Comparison of ENCODE assay signal across 9 mouse cellular contexts in the genomic region with DNA sequence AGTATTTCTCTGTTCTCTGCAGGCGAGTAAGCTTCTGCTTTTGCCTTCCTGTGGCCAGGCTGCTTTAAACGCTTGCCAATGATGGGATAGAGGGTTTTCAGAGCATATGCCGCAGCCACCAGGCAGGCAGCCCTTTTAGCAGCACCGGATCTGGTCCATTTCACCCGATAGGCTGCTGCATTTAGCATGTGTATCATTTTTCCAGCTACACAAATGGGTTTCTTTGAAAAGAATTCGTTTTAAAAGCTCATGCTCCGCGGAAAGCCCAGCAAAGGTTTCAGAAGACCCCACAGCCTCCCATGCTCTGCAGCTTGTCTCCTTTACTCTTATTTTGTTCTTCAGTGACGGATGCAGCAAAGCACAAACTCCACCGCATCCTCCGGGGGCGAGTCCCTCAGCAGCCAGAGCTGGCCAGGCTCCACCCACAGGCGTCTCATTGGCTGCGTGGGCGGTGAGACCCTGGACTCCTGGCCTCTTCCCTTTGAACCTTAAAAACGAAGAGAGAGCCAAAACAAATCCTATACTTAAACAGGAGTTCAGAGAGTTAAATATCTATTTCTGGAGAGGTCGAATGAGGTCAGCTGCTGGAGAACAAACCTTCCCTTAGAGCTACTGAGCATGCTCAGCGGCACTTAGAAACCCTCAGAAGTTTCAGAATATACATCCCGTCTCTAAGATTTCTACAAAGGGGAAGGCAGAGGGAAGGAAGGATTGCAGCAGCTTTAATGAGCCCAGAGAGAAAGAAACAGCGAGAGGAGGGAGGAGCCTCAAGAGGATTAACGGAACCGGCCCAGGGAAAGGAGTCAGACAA. TPM values are rescaled to one million over a fixed set of nuclear protein-coding genes. Genes with fewer than 3 reads are reported as not detected.
DNase-seq lines count a peak whose midpoint lies in the region; ATAC-seq and TF ChIP-seq lines count a peak whose summit lies in the region.
"Had no signal": no experiment of that assay in that cellular context is flagged by ENCODE, and none has a peak within 500 bp of the region (broad histone marks: within the 10 kb centered on the region; RNA-seq: fewer than 3 reads in every experiment).

A gene (minus strand): TSS at position 388 of the 811 bp plus-strand sequence.

- H3K27me3 ChIP-seq in embryonic facial prominence, embryonic 14.5 days (replicated peaks; ENCODE audit: control insufficient read depth, insufficient read depth, low read length) = no peaks in the 10 kb centered on the region
- no peaks in the 10 kb centered on the region for H3K27me3 ChIP-seq in limb, embryonic 10.5 days (ENCODE audit: low read depth, poor library complexity, severe bottlenecking)
- no peaks in the 10 kb centered on the region for H3K27me3 ChIP-seq in midbrain, embryonic 11.5 days (ENCODE audit: control insufficient read depth, insufficient read depth, low read length)

- no peaks in the 10 kb centered on the region for H3K36me3 ChIP-seq in embryonic facial prominence, embryonic 14.5 days (ENCODE audit: control insufficient read depth, insufficient read depth, low read length)
- no peaks in the 10 kb centered on the region for H3K36me3 ChIP-seq in limb, embryonic 10.5 days
- H3K36me3 ChIP-seq in midbrain, embryonic 11.5 days (ENCODE audit: control insufficient read depth, insufficient read depth, low read length) = no peaks in the 10 kb centered on the region

- H3K9ac ChIP-seq in embryonic facial prominence, embryonic 14.5 days (ENCODE audit: low read depth, low read length) = peak within 1 kb of the TSS; percentile 55
- peak within 1 kb of the TSS; percentile 74 for H3K9ac ChIP-seq in midbrain, embryonic 11.5 days (ENCODE audit: low read length)

- 0 out of 2 replicates have a peak, but pooled peaks have one; percentile 6 for TF ChIP-seq CTCF in bone marrow macrophage, adult 2 months (IDR thresholded peaks at IDR 0.05; ENCODE audit: low read depth, low read length)

- TF ChIP-seq POLR2A in bone marrow macrophage, adult 2 months (IDR thresholded peaks at IDR 0.05; ENCODE audit: borderline replicate concordance, low read depth, low read length) = no peak

- peak within 1 kb of the TSS; percentile 85 for H3K4me3 ChIP-seq in bone marrow macrophage, adult 2 months (ENCODE audit: insufficient read depth, low read length)
- H3K4me3 ChIP-seq in embryonic facial prominence, embryonic 14.5 days (ENCODE audit: low read depth, low read length) = peak within 1 kb of the TSS; percentile 45
- H3K4me3 ChIP-seq in limb, embryonic 10.5 days = peak within 1 kb of the TSS; percentile 60
- peak within 1 kb of the TSS; percentile 60 for H3K4me3 ChIP-seq in midbrain, embryonic 11.5 days (ENCODE audit: low read depth, low read length)

- H3K27ac ChIP-seq in bone marrow macrophage, adult 2 months (ENCODE audit: insufficient read depth, low read depth, low read length) = peak within 1 kb of the TSS; percentile 79
- peak within 1 kb of the TSS; percentile 83 for H3K27ac ChIP-seq in embryonic facial prominence, embryonic 14.5 days (replicated peaks; ENCODE audit: low read depth, low read length)
- peak within 1 kb of the TSS; percentile 84 for H3K27ac ChIP-seq in limb, embryonic 10.5 days
- H3K27ac ChIP-seq in midbrain, embryonic 11.5 days (ENCODE audit: low read depth, low read length) = peak within 1 kb of the TSS; percentile 89

- ATAC-seq in embryonic facial prominence, embryonic 14.5 days (ENCODE audit: low read depth) = peak; percentile 95
- peak; percentile 96 for ATAC-seq in midbrain, embryonic 11.5 days (ENCODE audit: low FRiP score)

- H3K9me3 ChIP-seq in embryonic facial prominence, embryonic 14.5 days (ENCODE audit: control insufficient read depth, low read length) = no peaks in the 10 kb centered on the region
- H3K9me3 ChIP-seq in limb, embryonic 10.5 days (replicated peaks) = no peaks in the 10 kb centered on the region
- no peaks in the 10 kb centered on the region for H3K9me3 ChIP-seq in midbrain, embryonic 11.5 days (ENCODE audit: control insufficient read depth, low read length)

- WGBS in embryonic facial prominence, embryonic 14.5 days = 0% methylated on average over 22 of the region's 22 CpGs
- WGBS in limb, embryonic 10.5 days = under 1% methylated on average over 22 of the region's 22 CpGs
- under 1% methylated on average over 22 of the region's 22 CpGs for WGBS in midbrain, embryonic 11.5 days

- DNase-seq in 3134 (ENCODE audit: extremely low read depth, insufficient read length, low spot score) = peak; percentile 6
- DNase-seq in embryonic facial prominence, embryonic 14.5 days (ENCODE audit: low spot score) = peak; percentile 92
- DNase-seq in heart, adult 18-20 months = peak; percentile 82 to 84
- peak; percentile 53 for DNase-seq in kidney, adult 18-20 months
- DNase-seq in limb, embryonic 10.5 days (ENCODE audit: low spot score) = peak; percentile 82
- peak; percentile 97 for DNase-seq in midbrain, embryonic 11.5 days (ENCODE audit: low spot score, missing footprints)
- DNase-seq in skeletal muscle tissue, adult 2 months (ENCODE audit: low read depth, low spot score) = peak; percentile 76

- H3K4me1 ChIP-seq in bone marrow macrophage, adult 2 months (ENCODE audit: control insufficient read depth, insufficient read depth, low read length) = peaks cover 29% of the 10 kb centered on the region
- 0 out of 2 replicates have a peak, but pooled peaks cover 6% of the 10 kb centered on the region for H3K4me1 ChIP-seq in embryonic facial prominence, embryonic 14.5 days (ENCODE audit: control insufficient read depth, insufficient read depth, low read length)
- H3K4me1 ChIP-seq in limb, embryonic 10.5 days = peaks cover 17% of the 10 kb centered on the region
- peaks cover 5% of the 10 kb centered on the region for H3K4me1 ChIP-seq in midbrain, embryonic 11.5 days (ENCODE audit: control insufficient read depth, insufficient read depth, low read length)

- H3K4me2 ChIP-seq in embryonic facial prominence, embryonic 14.5 days (ENCODE audit: low read depth, low read length) = peak within 1 kb of the TSS; percentile 63
- H3K4me2 ChIP-seq in midbrain, embryonic 11.5 days = peak within 1 kb of the TSS; percentile 66

RNA-seq across cellular contexts. Expression of the gene that starts here (rescaled TPM):
- polyA plus RNA-seq in bone marrow macrophage, adult 2 months (2012; ENCODE audit: insufficient read depth, insufficient read length, missing spikeins) = 20.8 and 21.6 TPM in 2 replicates
- polyA plus RNA-seq in embryonic facial prominence, embryonic 14.5 days (2014; fragmentation: Nextera tagmentation; extraction: Ambion mirVana) = 4.3 and 4.8 TPM in 2 replicates
- 1 to 10 TPM; 5.2 to 6.9 TPM for total RNA-seq in heart, adult 18-20 months (2021)
- polyA plus RNA-seq in limb, embryonic 10.5 days (2016; fragmentation: Nextera tagmentation; extraction: Ambion mirVana) = 2.1 and 3.2 TPM in 2 replicates
- 32.5 and 36.2 TPM in 2 replicates for polyA plus RNA-seq in midbrain, embryonic 11.5 days (2014; fragmentation: Nextera tagmentation; extraction: Ambion mirVana)
- total RNA-seq: MEL had no signal

Comparison
In these comparisons a context has a peak if more than half of its experiments do, and no peak if none do; other contexts are left out.
1. Peak in every context shown above with its lines: DNase-seq, ATAC-seq, H3K4me3 ChIP-seq and H3K27ac ChIP-seq.
2. DNase-seq: peak in every context shown above with its lines; median percentile 97 in midbrain, embryonic 11.5 days; 92 in embryonic facial prominence, embryonic 14.5 days; 83 in heart, adult 18-20 months; 82 in limb, embryonic 10.5 days; 76 in skeletal muscle tissue, adult 2 months; 53 in kidney, adult 18-20 months; 6 in 3134.